Mouse (Mus musculus): ENCODE data around the gene Itga5.

GRCm38 (mm10) chr15:103388556-103389145 lies 22.1 kb upstream of the Itga5 start:
- peak; percentile 21; the same call in 1 of the 2 replicates for TF ChIP-seq CTCF (conservative IDR thresholded peaks at IDR 0.05; ENCODE audit: low read length)
- no peak for TF ChIP-seq NANOG (IDR thresholded peaks at IDR 0.05; ENCODE audit: borderline replicate concordance, low read length)

Data from E14TG2a.4 (cell line).